Mouse (Mus musculus) gastrocnemius, postnatal 36 days (tissue): ENCODE measurements around the gene Gimap7. TPM values are rescaled to one million over a fixed set of nuclear protein-coding genes. Genes with fewer than 3 reads are reported as not detected.
"Not testable (repeated sequence)": the region's sequence is repeated elsewhere in the genome, so short reads cannot be mapped to it uniquely, and the experiment has no call there.

Experiments used
- DNase-seq, 2 experiments: peaks; one replicate each; pipeline ENCODE4 v3.0.0; 2022
- intact Hi-C: fragments of 180-260 bp; cut with DNase I; formaldehyde crosslinking; loops from one replicate; pipeline ENCODE4 v1.15.1; 2025
- long read RNA-seq, 2 experiments: library from polyadenylated mRNA; stranded (forward); transcript quantifications; one replicate each; pipeline ENCODE4 v2.0.0; 2021
- total RNA-seq, 2 experiments: library from RNA; stranded (reverse); gene quantifications; 2 replicates each; pipeline ENCODE4 v1.2.3; 2021

Gene Gimap7
- not detected for total RNA-seq
- long read RNA-seq, experiment 1: 0 reads
- long read RNA-seq, experiment 2: 0 reads

- intact Hi-C loops: no loop called here
- DNase-seq: no peak
Measured at GRCm38 (mm10) chr6:48718455-48718854, at the start of gene Gimap7, which contains the start of gene Gm28053. Gene Gimap7, plus strand, starts transcription at chr6:48718621. Gene Gm28053, plus strand, starts transcription at chr6:48718607.

- no peak for DNase-seq
- intact Hi-C loops: no loop called here
Measured at GRCm38 (mm10) chr6:48669446-48669969, 48.9 kb upstream of the Gimap7 start.

DNA sequence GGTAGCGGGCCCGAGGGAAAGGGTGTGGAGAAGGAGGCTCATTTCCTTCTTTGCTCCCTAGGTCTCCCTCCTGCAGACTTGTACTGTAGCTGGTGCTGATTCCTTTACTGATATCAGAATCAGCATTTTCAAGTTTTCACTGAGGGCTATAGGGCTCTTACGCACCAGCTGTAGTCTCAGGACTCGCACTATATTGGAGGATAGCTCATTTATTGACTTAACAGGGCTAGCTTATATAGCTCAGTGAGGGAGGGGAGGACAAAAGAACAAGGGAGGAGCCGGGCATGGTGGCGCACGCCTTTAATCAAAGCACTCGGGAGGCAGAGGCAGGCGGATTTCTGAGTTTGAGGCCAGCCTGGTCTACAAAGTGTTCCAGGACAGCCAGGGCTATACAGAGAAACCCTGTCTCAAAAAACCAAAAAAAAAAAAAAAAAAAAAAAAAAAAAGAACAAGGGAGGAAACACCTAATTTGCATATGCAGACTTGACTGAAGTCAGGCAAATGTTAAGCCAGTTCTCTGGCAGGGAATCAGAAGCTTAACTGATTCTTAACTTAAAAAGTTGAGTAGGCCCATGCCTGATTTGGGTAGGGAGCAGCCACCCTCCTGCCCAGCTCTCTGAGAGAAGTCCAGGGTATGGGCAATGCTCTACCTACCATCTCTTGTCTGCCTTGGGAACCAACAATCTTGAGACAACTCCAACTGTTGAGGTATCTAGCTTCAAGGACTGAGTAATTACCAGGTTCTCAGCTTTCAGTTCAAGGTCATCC lies 43.9 kb upstream of the Gimap7 start:
- DNase-seq: no peak
- intact Hi-C loops: no loop called here

DNA sequence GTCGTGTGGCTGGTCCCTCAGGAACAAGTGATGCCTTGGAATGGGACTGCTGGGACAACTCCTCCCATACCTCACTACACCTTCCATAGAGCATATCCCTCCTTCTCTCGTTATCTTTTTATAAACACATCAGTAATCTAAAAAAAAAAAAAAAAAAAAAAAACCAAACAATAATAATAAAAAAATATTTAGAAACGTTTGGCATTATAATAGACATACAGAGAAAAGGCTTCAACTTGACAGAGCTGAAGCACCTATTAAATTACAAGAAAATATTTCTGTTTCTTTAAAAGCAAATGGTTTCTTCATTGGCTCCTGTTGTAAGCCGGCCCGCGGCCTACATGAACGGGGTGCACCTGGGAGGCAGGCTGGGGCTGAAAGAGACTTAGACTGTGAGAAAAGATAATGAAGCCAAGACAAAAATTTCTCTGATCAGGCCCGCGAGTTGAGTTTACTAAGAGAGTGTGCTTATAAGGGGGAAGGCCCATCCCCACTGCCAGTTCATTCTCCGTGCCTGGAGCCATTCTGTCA lies 43.0 kb upstream of the Gimap7 start:
- intact Hi-C loops: no loop called here
- no peak for DNase-seq

- no peak for DNase-seq
- intact Hi-C loops: no loop called here
Measured at GRCm38 (mm10) chr6:48675931-48676859, 42.2 kb upstream of the Gimap7 start, which contains the start of gene Gimap9. Gene Gimap9, plus strand, starts transcription at chr6:48676129.

DNA sequence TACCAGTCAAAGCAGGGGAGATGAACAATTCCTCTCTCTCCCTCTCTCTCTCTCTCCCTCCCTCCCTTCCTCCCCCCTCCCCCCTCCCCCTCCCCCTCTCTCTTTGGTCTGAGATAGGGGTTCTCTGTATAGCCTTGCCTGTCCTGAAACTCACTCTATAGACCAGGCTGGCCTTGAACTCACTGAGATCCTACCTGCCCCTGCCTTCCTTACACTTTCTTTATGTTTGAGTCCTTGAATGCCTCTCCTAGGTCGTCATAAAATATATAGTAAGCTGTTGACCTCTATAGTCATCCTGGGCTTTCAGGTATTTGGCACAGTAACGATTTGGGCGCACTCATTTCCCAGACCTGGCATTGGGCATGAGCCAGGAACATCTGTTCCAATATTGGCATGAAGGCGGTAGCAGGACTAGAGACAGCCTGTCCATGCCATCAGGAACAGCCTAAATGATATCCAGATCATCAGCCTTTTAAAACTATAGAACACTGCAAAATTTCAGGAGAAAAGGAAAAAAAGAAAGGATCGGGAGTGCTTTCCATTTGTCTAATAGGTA lies 41.5 kb upstream of the Gimap7 start:
- no peak for DNase-seq
- intact Hi-C loops: no loop called here

DNA sequence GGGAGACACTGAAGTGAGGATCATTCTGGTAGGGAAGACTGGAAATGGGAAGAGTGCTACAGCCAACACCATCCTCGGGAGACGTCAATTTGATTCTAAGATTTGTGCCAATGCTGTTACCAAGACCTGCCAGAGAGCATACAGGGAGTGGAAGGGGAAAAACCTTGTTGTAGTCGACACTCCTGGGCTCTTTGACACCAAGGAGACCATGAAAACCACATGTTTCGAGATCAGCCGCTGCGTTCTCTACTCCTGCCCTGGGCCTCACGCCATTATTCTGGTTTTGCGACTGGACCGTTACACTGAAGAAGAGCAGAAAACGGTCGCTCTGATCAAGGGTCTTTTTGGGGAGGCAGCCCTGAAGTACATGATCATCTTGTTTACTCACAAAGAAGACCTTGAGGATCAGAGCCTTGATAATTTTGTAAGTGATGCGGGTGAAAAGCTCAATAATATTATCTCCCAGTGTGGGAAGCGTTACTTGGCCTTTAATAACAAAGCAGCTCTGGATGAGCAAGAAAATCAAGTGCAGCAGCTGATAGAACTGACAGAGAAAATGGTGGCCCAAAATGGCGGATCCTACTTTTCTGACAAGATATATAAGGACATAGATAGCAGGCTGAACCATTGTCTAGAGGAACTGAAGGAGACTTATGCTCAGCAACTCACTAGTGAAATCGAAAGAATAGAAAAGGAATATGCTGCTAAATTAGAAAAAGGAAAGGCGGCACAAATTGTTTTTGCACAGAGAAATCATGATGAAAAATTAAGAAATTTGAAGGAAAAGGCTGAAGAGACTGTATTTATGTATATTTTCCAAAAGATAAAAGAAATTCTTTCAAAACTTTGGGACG lies 40.7 kb upstream of the Gimap7 start:
- intact Hi-C loops: no loop called here
- DNase-seq: no peak

- DNase-seq: no peak
- intact Hi-C loops: no loop called here
Measured at GRCm38 (mm10) chr6:48678391-48678790, 40.0 kb upstream of the Gimap7 start.

- intact Hi-C loops: no loop called here
- DNase-seq: no peak
Measured at GRCm38 (mm10) chr6:48679701-48680100, 38.7 kb upstream of the Gimap7 start.

DNA sequence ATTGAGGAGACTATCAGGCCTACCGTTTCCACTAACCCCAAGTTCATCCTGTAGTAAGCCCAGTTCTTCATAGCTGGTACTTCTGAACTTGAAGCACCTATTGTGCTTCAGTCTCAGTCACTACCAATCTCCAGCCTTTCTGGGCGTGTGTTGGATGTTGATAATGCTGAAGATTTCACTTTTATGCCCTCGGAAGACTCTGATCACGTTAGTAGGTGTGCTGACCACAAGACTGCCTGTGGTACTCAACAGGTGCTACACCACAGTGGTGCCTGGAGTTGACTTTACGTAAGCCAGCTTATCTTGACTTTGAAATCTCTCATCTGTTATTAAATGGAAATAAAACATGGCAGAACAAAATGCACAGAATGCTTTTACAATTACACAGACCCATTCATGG lies 38.0 kb upstream of the Gimap7 start:
- intact Hi-C loops: no loop called here
- no peak for DNase-seq

- no peak for DNase-seq
Measured at GRCm38 (mm10) chr6:48681472-48682090, 36.8 kb upstream of the Gimap7 start.

GRCm38 (mm10) chr6:48682271-48682670 lies 36.1 kb upstream of the Gimap7 start:
- no peak for DNase-seq
- intact Hi-C loops: no loop called here

More at GRCm38 (mm10) chr6:48681472-48682090, 36.8 kb upstream of the Gimap7 start:
- intact Hi-C loops: no loop called here

GRCm38 (mm10) chr6:48683263-48683821 lies 35.1 kb upstream of the Gimap7 start:
- intact Hi-C loops, DNase-seq: not testable (repeated sequence)

- no peak for DNase-seq
- intact Hi-C loops: no loop called here
Measured at GRCm38 (mm10) chr6:48684319-48684718, 34.1 kb upstream of the Gimap7 start, which contains the start of gene Gimap4. Gene Gimap4, plus strand, starts transcription at chr6:48684549.

GRCm38 (mm10) chr6:48684806-48685205 lies 33.6 kb upstream of the Gimap7 start:
- DNase-seq: no peak
- intact Hi-C loops: no loop called here

GRCm38 (mm10) chr6:48685251-48685650 lies 33.2 kb upstream of the Gimap7 start:
- no peak for DNase-seq
- intact Hi-C loops: no loop called here

DNA sequence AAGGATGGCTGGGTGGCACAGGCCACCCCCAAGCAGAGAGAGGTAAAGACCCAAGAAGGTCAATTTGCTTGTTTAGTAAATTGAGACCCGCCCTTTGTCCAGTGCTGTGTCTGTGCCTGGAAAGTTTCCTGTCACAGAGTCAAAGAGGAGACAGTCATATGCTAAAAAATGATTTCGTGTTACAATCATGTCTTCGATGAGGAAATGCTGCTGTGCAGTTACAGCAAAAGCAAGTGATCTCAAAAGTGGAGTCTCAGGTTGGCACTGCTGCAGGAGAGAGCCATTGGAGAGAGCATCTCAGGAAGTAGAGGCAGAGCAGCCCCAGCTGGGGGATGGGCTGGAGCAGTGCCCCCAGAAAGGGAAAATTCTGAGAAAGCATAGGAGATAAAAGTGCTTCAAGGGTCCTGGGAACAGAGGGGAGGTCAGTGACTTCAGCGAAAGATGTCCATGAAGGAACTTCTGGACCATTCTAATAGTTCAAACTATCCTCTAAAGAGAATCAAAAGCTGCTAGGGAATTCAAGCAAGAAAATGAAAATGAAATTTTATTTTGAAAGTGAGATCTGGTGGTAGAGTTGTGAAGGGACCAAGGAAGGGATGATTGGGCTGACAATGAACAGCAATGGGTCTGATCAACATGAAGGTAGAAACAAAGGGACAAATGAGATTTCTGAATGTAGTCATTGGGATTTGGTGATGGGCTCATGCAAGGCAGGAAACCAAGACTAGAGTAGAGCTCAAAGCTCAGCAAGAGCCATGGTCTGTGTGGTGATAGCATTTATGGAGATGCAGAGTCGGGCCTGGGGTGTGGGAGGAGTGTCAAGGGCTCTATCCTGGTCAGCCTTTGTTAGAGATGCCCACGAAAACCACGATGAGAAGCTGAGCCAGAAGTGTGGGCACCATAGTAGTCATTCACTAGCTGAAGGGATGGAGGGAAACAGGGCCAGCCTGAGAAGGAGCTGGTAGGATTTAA lies 32.4 kb upstream of the Gimap7 start:
- DNase-seq: no peak
- intact Hi-C loops: no loop called here

- intact Hi-C loops: no loop called here
- DNase-seq: no peak
Measured at GRCm38 (mm10) chr6:48687077-48687476, 31.3 kb upstream of the Gimap7 start.
